Mouse (Mus musculus): ENCODE data around the gene Garem2. TPM values are rescaled to one million over a fixed set of nuclear protein-coding genes. Genes with fewer than 3 reads are reported as not detected.

Gene Garem2
- polyA plus RNA-seq, 1 experiment from 2014 or later = 0.80 TPM

DNA sequence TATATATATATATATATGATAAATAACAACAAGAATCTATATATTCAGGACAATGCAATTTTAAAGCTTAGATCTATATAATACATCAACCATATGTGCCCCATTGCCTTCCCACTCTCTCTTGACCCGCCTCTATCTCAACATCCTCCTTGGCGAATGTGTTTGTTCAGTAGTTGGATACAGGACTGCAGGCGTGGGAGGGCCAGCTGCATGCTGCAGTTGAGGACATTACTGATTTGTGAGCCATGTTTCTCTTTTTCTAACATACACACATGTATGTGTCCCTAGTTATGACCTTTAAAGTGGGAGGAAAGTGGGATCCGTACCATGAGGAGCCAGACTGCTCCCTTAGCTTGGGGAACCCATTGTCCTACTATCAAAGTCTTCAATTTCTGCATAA lies 26.3 kb downstream of the Garem2 start:
- Histone ChIP-seq H3K4me3 (ENCODE audit: low read length) (no peak overlapping the region), H3K4me1 (ENCODE audit: control insufficient read depth, insufficient read depth, low read length) (no peaks in the 10 kb centered on the region), H3K9ac (ENCODE audit: low read depth, low read length) (no peak overlapping the region), H3K4me2 (replicated peaks; ENCODE audit: low read depth, low read length) (no peak overlapping the region), H3K9me3 (ENCODE audit: control insufficient read depth, low read length) (no peaks in the 10 kb centered on the region), H3K27ac (ENCODE audit: low read depth, low read length) (no peak overlapping the region), H3K27me3 (ENCODE audit: control insufficient read depth, insufficient read depth, low read length) (no peaks in the 10 kb centered on the region), H3K36me3 (ENCODE audit: control insufficient read depth, insufficient read depth, low read length) (peaks cover 86% of the 10 kb centered on the region)
- ATAC-seq (ENCODE audit: low FRiP score, low TSS enrichment) = no peak
- WGBS = 45% methylated on average over 4 of the region's 4 CpGs

DNA sequence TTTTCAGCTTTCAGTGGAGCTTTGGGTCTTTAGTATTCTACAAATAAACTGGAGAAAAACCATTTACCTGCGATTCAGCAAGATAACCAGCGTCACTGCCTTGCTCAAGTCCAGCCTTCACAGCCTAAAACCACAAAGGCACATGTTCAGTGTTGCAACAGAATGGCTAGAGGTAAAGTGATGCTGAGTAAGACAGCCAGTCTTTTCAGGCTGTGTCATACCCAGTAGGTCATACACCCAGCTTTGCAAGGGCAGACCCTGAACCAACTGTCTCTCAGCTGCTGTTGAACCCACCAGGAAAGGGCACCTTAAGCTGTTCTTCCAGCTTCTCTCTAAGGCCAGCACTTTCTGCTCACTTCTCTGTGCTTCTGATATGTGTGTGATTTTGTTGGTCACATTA lies 27.2 kb downstream of the Garem2 start:
- Histone ChIP-seq H3K9ac (ENCODE audit: low read depth, low read length) (no peak overlapping the region), H3K27me3 (ENCODE audit: control insufficient read depth, insufficient read depth, low read length) (no peaks in the 10 kb centered on the region), H3K36me3 (ENCODE audit: control insufficient read depth, insufficient read depth, low read length) (peaks cover 81% of the 10 kb centered on the region), H3K4me3 (ENCODE audit: low read length) (no peak overlapping the region), H3K27ac (ENCODE audit: low read depth, low read length) (no peak overlapping the region), H3K4me1 (ENCODE audit: control insufficient read depth, insufficient read depth, low read length) (no peaks in the 10 kb centered on the region), H3K9me3 (ENCODE audit: control insufficient read depth, low read length) (no peaks in the 10 kb centered on the region), H3K4me2 (replicated peaks; ENCODE audit: low read depth, low read length) (no peak overlapping the region)
- ATAC-seq (ENCODE audit: low FRiP score, low TSS enrichment) = no peak
- WGBS = 95% methylated on average over 2 of the region's 2 CpGs

DNA sequence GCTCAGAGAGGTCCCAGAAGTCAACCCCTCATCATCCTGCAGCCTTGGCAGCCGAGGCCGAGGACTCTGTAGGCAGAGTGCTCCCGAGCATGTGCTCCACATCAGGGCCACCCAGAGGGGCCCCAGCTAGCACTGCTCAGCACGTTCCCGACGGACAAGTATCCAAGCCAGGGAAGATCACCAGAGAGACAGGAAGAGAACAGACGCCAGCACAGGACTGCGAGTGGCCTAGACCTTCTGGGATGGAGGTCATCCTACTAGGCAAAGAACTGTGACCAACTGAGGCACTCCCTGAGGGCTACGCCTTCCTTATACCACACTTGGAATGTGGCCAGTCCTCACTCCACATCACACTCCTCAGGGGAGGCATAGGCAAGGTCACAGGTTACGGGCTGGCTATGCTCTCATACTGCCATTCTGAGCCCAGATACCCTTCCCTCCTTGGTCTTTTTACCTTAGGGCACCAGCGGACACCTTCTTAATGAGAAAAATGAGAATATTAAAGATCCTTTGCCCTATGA lies 30.8 kb downstream of the Garem2 start:
- 93% methylated on average over 11 of the region's 11 CpGs for WGBS
- peaks cover 81% of the 10 kb centered on the region for H3K36me3 ChIP-seq (ENCODE audit: control insufficient read depth, insufficient read depth, low read length)

GRCm38 (mm10) chr5:30137271-30137670 lies 32.3 kb downstream of the Garem2 start:
- H3K27me3 ChIP-seq (ENCODE audit: control insufficient read depth, insufficient read depth, low read length) = no peaks in the 10 kb centered on the region

More for the DNA sequence above, 30.8 kb downstream of the Garem2 start:
- Histone ChIP-seq H3K27ac (ENCODE audit: low read depth, low read length) (no peak overlapping the region), H3K4me3 (ENCODE audit: low read length) (no peak overlapping the region), H3K9me3 (ENCODE audit: control insufficient read depth, low read length) (no peaks in the 10 kb centered on the region), H3K4me2 (replicated peaks; ENCODE audit: low read depth, low read length) (no peak overlapping the region), H3K4me1 (ENCODE audit: control insufficient read depth, insufficient read depth, low read length) (no peaks in the 10 kb centered on the region), H3K9ac (ENCODE audit: low read depth, low read length) (no peak overlapping the region), H3K27me3 (ENCODE audit: control insufficient read depth, insufficient read depth, low read length) (no peaks in the 10 kb centered on the region)
- no peak for ATAC-seq (ENCODE audit: low FRiP score, low TSS enrichment)

DNA sequence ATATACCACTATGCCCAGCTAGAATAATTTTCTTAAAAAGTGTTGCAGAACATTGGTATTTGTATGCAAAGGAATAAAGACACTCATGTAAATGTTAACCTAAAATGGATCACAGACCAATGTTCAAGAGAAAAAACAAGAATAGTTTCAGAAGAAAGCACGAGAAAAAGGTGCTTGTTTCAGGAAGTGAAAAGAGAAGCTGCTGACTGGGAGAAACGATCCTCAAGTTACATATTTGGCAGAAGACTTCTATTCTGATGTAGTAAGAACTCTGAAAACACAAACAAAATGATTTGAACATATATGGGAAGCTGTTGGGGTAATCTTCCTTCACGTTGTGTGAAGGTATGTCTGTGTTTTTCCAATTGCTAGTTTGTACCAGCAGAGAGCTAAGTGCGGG lies 33.2 kb downstream of the Garem2 start:
- H3K36me3 ChIP-seq (ENCODE audit: control insufficient read depth, insufficient read depth, low read length) = peaks cover 85% of the 10 kb centered on the region
- WGBS = 89% methylated on average over 4 of the region's 4 CpGs
- no peaks in the 10 kb centered on the region for H3K9me3 ChIP-seq (ENCODE audit: control insufficient read depth, low read length)
- H3K4me2 ChIP-seq (replicated peaks; ENCODE audit: low read depth, low read length) = no peak overlapping the region
- no peak overlapping the region for H3K27ac ChIP-seq (ENCODE audit: low read depth, low read length)
- no peaks in the 10 kb centered on the region for H3K4me1 ChIP-seq (ENCODE audit: control insufficient read depth, insufficient read depth, low read length)
- no peak overlapping the region for H3K9ac ChIP-seq (ENCODE audit: low read depth, low read length)
- ATAC-seq (ENCODE audit: low FRiP score, low TSS enrichment) = no peak
- H3K27me3 ChIP-seq (ENCODE audit: control insufficient read depth, insufficient read depth, low read length) = no peaks in the 10 kb centered on the region
- no peak overlapping the region for H3K4me3 ChIP-seq (ENCODE audit: low read length)

More at GRCm38 (mm10) chr5:30137271-30137670, 32.3 kb downstream of the Garem2 start:
- H3K4me2 ChIP-seq (replicated peaks; ENCODE audit: low read depth, low read length) = no peak overlapping the region
- 94% methylated on average over 9 of the region's 9 CpGs for WGBS
- no peak for ATAC-seq (ENCODE audit: low FRiP score, low TSS enrichment)
- H3K9ac ChIP-seq (ENCODE audit: low read depth, low read length) = no peak overlapping the region
- peaks cover 83% of the 10 kb centered on the region for H3K36me3 ChIP-seq (ENCODE audit: control insufficient read depth, insufficient read depth, low read length)
- H3K4me1 ChIP-seq (ENCODE audit: control insufficient read depth, insufficient read depth, low read length) = no peaks in the 10 kb centered on the region
- no peak overlapping the region for H3K4me3 ChIP-seq (ENCODE audit: low read length)
- H3K9me3 ChIP-seq (ENCODE audit: control insufficient read depth, low read length) = no peaks in the 10 kb centered on the region
- no peak overlapping the region for H3K27ac ChIP-seq (ENCODE audit: low read depth, low read length)

DNA sequence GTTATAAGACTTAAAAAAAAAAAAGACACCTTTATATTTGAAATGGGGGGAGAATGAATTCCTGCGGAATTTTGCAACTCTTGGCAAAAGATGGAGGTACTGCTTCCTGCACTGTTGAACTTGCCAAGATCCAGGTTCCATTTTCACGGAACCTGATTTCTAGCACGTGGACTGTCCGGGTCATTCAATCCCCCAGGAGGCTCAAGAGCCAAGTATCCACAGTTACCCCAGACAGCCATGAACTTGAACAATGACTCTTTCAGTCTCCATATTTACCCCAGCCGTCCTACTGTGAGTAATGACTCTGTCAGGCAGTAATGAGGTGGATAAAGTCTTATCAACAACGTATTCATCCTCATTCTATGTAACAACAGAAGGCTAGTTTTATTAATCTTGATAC lies 41.6 kb downstream of the Garem2 start:
- peaks cover 47% of the 10 kb centered on the region for H3K36me3 ChIP-seq (ENCODE audit: control insufficient read depth, insufficient read depth, low read length)
- no peak for ATAC-seq (ENCODE audit: low FRiP score, low TSS enrichment)
- no peaks in the 10 kb centered on the region for H3K27me3 ChIP-seq (ENCODE audit: control insufficient read depth, insufficient read depth, low read length)
- no peak overlapping the region for H3K4me2 ChIP-seq (replicated peaks; ENCODE audit: low read depth, low read length)
- no peaks in the 10 kb centered on the region for H3K4me1 ChIP-seq (ENCODE audit: control insufficient read depth, insufficient read depth, low read length)
- H3K27ac ChIP-seq (ENCODE audit: low read depth, low read length) = no peak overlapping the region
- H3K4me3 ChIP-seq (ENCODE audit: low read length) = no peak overlapping the region
- 94% methylated on average over 6 of the region's 6 CpGs for WGBS
- H3K9me3 ChIP-seq (ENCODE audit: control insufficient read depth, low read length) = no peaks in the 10 kb centered on the region
- H3K9ac ChIP-seq (ENCODE audit: low read depth, low read length) = no peak overlapping the region

DNA sequence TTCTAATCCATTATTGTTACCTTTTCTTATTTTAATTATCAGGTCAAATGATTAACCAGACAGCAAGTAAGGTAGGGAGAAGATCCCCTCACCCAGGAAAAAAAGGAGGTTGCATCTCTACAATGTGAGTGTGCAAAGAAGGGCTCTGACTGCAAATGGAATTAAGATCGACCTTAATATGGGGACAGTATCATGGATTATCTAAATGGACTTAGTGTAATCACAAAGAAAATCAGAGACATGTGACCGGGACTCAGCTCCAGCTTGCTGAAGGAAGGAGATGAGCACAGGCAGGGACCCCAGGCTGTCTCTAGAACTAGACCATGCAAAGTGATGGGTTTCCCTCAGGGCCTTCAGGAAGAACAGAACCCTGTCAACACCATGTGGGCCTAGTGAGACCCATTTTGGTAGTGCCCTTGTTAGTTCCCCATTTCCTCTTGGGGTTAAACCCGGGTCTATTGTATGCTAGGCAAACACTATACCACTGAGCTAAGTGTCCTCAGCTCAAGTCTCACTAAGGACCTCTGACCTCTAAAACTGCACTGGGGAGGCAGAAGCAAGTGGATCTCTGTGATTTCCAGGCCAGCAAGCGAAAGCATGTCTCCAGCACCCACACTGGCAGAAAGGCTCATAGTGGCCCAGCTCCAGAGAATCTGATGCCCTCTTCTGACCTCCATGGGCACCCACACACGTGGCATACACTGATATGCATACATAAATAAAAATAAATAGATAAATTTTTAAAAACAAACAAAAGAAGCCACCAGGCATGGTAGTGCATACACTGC lies 43.4 kb downstream of the Garem2 start:
- no peak overlapping the region for H3K4me2 ChIP-seq (replicated peaks; ENCODE audit: low read depth, low read length)
- no peak for ATAC-seq (ENCODE audit: low FRiP score, low TSS enrichment)
- no peaks in the 10 kb centered on the region for H3K4me1 ChIP-seq (ENCODE audit: control insufficient read depth, insufficient read depth, low read length)
- H3K27ac ChIP-seq (ENCODE audit: low read depth, low read length) = no peak overlapping the region
- H3K27me3 ChIP-seq (ENCODE audit: control insufficient read depth, insufficient read depth, low read length) = no peaks in the 10 kb centered on the region
- no peaks in the 10 kb centered on the region for H3K9me3 ChIP-seq (ENCODE audit: control insufficient read depth, low read length)
- 91% methylated on average over 5 of the region's 5 CpGs for WGBS
- peaks cover 29% of the 10 kb centered on the region for H3K36me3 ChIP-seq (ENCODE audit: control insufficient read depth, insufficient read depth, low read length)
- no peak overlapping the region for H3K4me3 ChIP-seq (ENCODE audit: low read length)
- H3K9ac ChIP-seq (ENCODE audit: low read depth, low read length) = no peak overlapping the region

GRCm38 (mm10) chr5:30152007-30152406 lies 47.0 kb downstream of the Garem2 start:
- no peaks in the 10 kb centered on the region for H3K27me3 ChIP-seq (ENCODE audit: control insufficient read depth, insufficient read depth, low read length)
- 79% methylated on average over 4 of the region's 4 CpGs for WGBS
- H3K4me3 ChIP-seq (ENCODE audit: low read length) = no peak overlapping the region
- no peak overlapping the region for H3K9ac ChIP-seq (ENCODE audit: low read depth, low read length)
- ATAC-seq (ENCODE audit: low FRiP score, low TSS enrichment) = no peak
- no peaks in the 10 kb centered on the region for H3K9me3 ChIP-seq (ENCODE audit: control insufficient read depth, low read length)
- no peak overlapping the region for H3K27ac ChIP-seq (ENCODE audit: low read depth, low read length)
- H3K4me2 ChIP-seq (replicated peaks; ENCODE audit: low read depth, low read length) = no peak overlapping the region
- peaks cover 7% of the 10 kb centered on the region; the same call in 1 of the 2 replicates for H3K4me1 ChIP-seq (ENCODE audit: control insufficient read depth, insufficient read depth, low read length)
- peaks cover under 1% of the 10 kb centered on the region; the same call in 1 of the 2 replicates for H3K36me3 ChIP-seq (ENCODE audit: control insufficient read depth, insufficient read depth, low read length)

GRCm38 (mm10) chr5:30152413-30152812 lies 47.5 kb downstream of the Garem2 start:
- ATAC-seq (ENCODE audit: low FRiP score, low TSS enrichment) = no peak
- H3K9me3 ChIP-seq (ENCODE audit: control insufficient read depth, low read length) = no peaks in the 10 kb centered on the region
- WGBS = 84% methylated on average over 1 of the region's 1 CpGs

More at GRCm38 (mm10) chr5:30152413-30152812, 47.5 kb downstream of the Garem2 start:
- Histone ChIP-seq H3K4me3 (ENCODE audit: low read length) (no peak overlapping the region), H3K9ac (ENCODE audit: low read depth, low read length) (no peak overlapping the region), H3K36me3 (ENCODE audit: control insufficient read depth, insufficient read depth, low read length) (no peaks in the 10 kb centered on the region), H3K4me2 (replicated peaks; ENCODE audit: low read depth, low read length) (no peak overlapping the region), H3K27me3 (ENCODE audit: control insufficient read depth, insufficient read depth, low read length) (no peaks in the 10 kb centered on the region), H3K27ac (ENCODE audit: low read depth, low read length) (no peak overlapping the region), H3K4me1 (ENCODE audit: control insufficient read depth, insufficient read depth, low read length) (peaks cover 7% of the 10 kb centered on the region; the same call in 1 of the 2 replicates)
